Mouse (Mus musculus) intestine, embryonic 14.5 days (tissue): ENCODE data around the gene Ldlrad3. TPM values are rescaled to one million over a fixed set of nuclear protein-coding genes. Genes with fewer than 3 reads are reported as not detected.

ENCODE experiments used
- ATAC-seq: fragments of 200-750 bp; cut with Nextera tagmentation; replicated peaks from 2 replicates; pipeline ENCODE4 v1.8.0; 2017; ENCODE audit warnings: low read depth, moderate number of reproducible peaks, moderate TSS enrichment, moderate library complexity; ENCODE audit not compliant: low FRiP score, low TSS enrichment
- DNase-seq: peaks from one replicate; pipeline ENCODE4 v3.0.0-alpha.2; 2018; ENCODE audit warnings: low spot score
- H3K27ac ChIP-seq: fragments of 300-500 bp; sonication (generic); 2 replicates; pipeline ENCODE4 v1.5.1; 2014; ENCODE audit warnings: low read depth, mild to moderate bottlenecking, control low read depth
- H3K27me3 ChIP-seq: fragments of 300-500 bp; sonication (generic); replicated peaks from 2 replicates; pipeline ENCODE4 v1.6.1; 2014; ENCODE audit warnings: low read length, control low read depth; ENCODE audit not compliant: control insufficient read depth, insufficient read depth
- H3K36me3 ChIP-seq: fragments of 300-500 bp; sonication (generic); 2 replicates; pipeline ENCODE4 v1.6.1; 2014; ENCODE audit warnings: low read length, control low read depth; ENCODE audit not compliant: control insufficient read depth, insufficient read depth
- H3K4me1 ChIP-seq: fragments of 300-500 bp; sonication (generic); replicated peaks from 2 replicates; pipeline ENCODE4 v1.6.1; 2014; ENCODE audit warnings: low read length, control low read depth, mixed read lengths; ENCODE audit not compliant: control insufficient read depth, insufficient read depth
- H3K4me2 ChIP-seq: fragments of 300-500 bp; sonication (generic); 2 replicates; pipeline ENCODE4 v1.6.1; 2014; ENCODE audit warnings: low read length
- H3K4me3 ChIP-seq: fragments of 300-500 bp; sonication (generic); 2 replicates; pipeline ENCODE4 v1.5.1; 2014; ENCODE audit warnings: low read depth, low read length, control low read depth, mixed read lengths
- H3K9ac ChIP-seq: fragments of 300-500 bp; sonication (generic); 2 replicates; pipeline ENCODE4 v1.6.1; 2014; ENCODE audit warnings: mild to moderate bottlenecking, low read length
- H3K9me3 ChIP-seq: fragments of 300-500 bp; sonication (generic); 2 replicates; pipeline ENCODE4 v1.6.1; 2016; ENCODE audit warnings: low read length, control low read depth; ENCODE audit not compliant: control insufficient read depth
- WGBS: fragments of 180-500 bp; shearing (Covaris S2); extraction: QIAGEN DNeasy Blood & Tissue Kit; methylation state at CpG from one replicate; pipeline ENCODE4 v1.1.7; 2014; 5-methylcytosine and 5-hydroxymethylcytosine counted together
- polyA plus RNA-seq: library from polyadenylated mRNA; unstranded; fragments of >200 nt; fragmentation: Nextera tagmentation; extraction: Ambion mirVana; gene quantifications from 2 replicates; pipeline ENCODE4 v1.2.1, GENCODE M21; 2014

Ldlrad3 gene
- polyA plus RNA-seq, 1 experiment from 2014 or later = 31.0 TPM

DNA sequence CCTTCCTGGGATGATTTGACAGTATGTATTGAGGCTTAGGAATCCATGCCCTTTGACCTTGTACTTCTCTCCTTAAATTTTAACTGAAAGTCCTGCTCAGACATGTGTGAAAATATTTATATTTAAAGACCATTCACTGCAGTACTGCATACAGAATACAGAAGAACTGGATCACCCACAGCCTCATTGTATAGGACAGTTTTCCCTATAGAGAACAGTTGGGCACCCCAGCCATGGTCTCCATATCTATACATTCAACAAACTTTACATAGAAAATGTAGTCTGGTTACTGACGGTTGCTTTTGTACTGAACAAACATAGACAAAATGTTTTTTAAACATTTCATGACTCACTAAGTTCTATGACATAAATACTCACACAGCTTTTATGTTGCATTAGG, 30.6 kb upstream of the Ldlrad3 start:
- H3K27ac ChIP-seq = no peak overlapping the region
- DNase-seq (no peak), ATAC-seq (no peak)
- WGBS = 87% methylated on average over 1 of the region's 1 CpGs
- no peak overlapping the region for H3K4me2 ChIP-seq
- no peaks in the 10 kb centered on the region; the same call in 1 of the 2 replicates for H3K4me1 ChIP-seq
- H3K36me3 ChIP-seq = no peaks in the 10 kb centered on the region
- no peaks in the 10 kb centered on the region for H3K27me3 ChIP-seq
- no peak overlapping the region for H3K4me3 ChIP-seq
- H3K9me3 ChIP-seq = 0 out of 2 replicates have a peak, but pooled peaks cover 3% of the 10 kb centered on the region
- H3K9ac ChIP-seq = no peak overlapping the region

DNA sequence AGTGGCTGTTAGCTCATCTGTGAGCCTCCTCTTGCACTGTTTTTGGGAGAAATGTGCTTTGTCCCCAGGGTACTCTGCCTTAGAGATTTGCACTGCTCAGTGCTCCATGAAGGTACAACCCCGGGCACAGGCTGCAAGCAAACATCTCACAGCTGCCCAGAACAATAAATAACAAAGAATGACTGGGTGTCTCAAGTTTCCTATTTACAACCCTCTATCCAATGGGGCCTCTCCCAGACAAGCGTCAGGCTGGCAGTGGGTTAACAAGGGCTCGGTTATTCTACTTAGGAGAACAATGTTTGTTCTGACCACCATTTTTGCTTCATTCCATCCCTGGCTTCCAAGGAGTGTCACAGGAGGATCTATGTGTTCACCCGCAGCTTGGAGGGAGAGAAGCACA, 25.9 kb upstream of the Ldlrad3 start:
- Histone ChIP-seq H3K4me1 (no peaks in the 10 kb centered on the region; the same call in 1 of the 2 replicates), H3K9me3 (no peaks in the 10 kb centered on the region), H3K36me3 (no peaks in the 10 kb centered on the region), H3K4me2 (no peak overlapping the region), H3K9ac (no peak overlapping the region), H3K4me3 (no peak overlapping the region), H3K27me3 (no peaks in the 10 kb centered on the region), H3K27ac (no peak overlapping the region)
- DNase-seq (no peak), ATAC-seq (no peak)
- 16% methylated on average over 4 of the region's 4 CpGs for WGBS

DNA sequence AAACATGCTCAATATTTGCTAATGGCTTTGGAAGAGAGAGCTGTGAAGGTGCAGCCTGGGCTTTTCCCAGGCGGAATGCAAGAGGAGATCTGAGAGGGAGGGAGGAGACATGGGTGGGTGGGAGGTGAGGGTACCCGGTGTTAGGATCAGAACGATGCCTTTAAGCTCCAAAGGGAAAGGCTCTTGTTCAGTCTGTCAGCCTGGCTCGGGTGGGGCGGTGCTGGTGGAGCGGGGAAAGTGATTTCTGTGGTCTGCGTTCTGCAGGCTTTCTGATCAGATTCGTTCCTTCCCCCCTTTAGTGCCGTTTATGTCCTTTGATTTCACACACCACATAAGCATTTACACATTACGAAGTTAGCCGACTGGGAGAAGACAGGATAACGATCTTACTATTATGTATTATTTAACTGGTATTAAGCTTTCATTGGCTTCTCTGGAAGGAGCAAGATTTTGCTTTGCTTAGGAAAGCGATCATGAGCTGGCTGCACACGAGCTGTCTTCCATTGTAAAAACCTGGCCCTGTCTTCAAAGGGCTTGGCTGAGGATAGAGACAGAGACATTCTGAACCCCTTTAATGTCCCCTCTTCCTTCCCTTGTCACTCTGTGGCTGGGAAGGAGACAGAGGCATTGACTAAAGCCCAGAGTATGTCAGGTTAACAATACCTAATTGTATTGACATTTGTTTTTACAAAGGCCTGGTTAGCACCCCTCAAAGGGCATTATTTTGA, 19.7 kb upstream of the Ldlrad3 start:
- H3K4me2 ChIP-seq = peak overlapping the region; percentile 2; the same call in 1 of the 2 replicates
- DNase-seq (no peak), ATAC-seq (no peak)

DNA sequence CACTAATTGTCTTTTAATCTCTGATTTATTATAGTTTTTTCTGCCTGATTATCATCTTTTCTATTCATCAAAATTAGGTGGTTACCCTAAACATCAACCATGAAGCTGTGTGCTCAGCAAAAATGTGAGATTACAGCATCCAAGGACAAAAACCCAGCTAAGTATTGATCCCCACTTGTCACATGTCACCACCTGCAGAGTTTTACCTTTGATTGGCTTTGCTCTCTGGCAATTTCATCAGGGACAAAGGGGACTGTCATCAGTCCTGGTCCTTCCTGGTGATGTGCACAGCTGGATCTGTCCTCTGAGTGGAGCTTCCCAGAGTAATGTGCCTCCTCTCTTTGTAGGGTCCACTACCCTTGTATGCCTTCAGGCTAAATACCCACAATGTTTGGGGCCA, 17.3 kb upstream of the Ldlrad3 start:
- H3K9ac ChIP-seq = no peak overlapping the region
- no peaks in the 10 kb centered on the region for H3K9me3 ChIP-seq
- H3K36me3 ChIP-seq = no peaks in the 10 kb centered on the region
- H3K4me1 ChIP-seq = no peaks in the 10 kb centered on the region; the same call in 1 of the 2 replicates
- no peak overlapping the region for H3K27ac ChIP-seq
- no peak for DNase-seq
- ATAC-seq = no peak
- 0 out of 2 replicates have a peak, but pooled peaks cover 2% of the 10 kb centered on the region for H3K27me3 ChIP-seq
- H3K4me3 ChIP-seq = no peak overlapping the region
- H3K4me2 ChIP-seq = no peak overlapping the region

More for the DNA sequence above, 19.7 kb upstream of the Ldlrad3 start:
- Histone ChIP-seq H3K9ac (no peak overlapping the region), H3K9me3 (no peaks in the 10 kb centered on the region), H3K27ac (no peak overlapping the region), H3K4me1 (no peaks in the 10 kb centered on the region; the same call in 1 of the 2 replicates), H3K4me3 (no peak overlapping the region), H3K27me3 (0 out of 2 replicates have a peak, but pooled peaks cover 2% of the 10 kb centered on the region), H3K36me3 (no peaks in the 10 kb centered on the region)
- WGBS = 10% methylated on average over 14 of the region's 14 CpGs

DNA sequence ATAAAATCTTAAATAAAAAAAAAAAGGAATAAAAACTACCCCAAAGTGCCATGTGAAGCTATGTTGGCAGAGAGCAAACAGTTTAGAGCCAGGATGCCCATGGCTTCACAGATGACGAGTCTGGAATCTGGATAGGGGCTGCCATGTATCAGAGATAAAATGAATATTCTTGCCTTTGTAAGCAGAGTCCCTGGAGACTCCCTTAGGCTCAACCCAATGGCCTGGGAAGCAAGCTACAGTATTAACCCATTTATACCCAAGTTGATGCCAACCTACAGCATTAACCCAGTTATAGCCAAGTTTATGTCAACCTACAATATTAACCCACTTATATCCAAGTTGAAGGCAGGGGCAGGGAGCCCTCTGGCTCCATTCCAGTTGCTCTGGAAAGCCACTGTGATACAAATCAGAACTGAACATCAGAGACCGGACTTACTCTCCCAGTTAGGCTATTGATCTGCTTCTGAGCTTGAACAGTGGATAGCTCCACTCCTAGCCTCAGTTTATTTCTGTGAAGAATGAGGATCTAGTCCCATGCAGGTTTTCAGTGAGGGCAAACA, 16.1 kb upstream of the Ldlrad3 start:
- no peak overlapping the region for H3K27ac ChIP-seq
- no peaks in the 10 kb centered on the region for H3K36me3 ChIP-seq
- no peak for DNase-seq
- H3K4me3 ChIP-seq = no peak overlapping the region
- no peak overlapping the region for H3K9ac ChIP-seq
- H3K4me2 ChIP-seq = no peak overlapping the region
- H3K4me1 ChIP-seq = no peaks in the 10 kb centered on the region; the same call in 1 of the 2 replicates
- H3K9me3 ChIP-seq = no peaks in the 10 kb centered on the region
- 70% methylated on average over 2 of the region's 2 CpGs for WGBS
- 0 out of 2 replicates have a peak, but pooled peaks cover 2% of the 10 kb centered on the region for H3K27me3 ChIP-seq
- ATAC-seq = no peak

DNA sequence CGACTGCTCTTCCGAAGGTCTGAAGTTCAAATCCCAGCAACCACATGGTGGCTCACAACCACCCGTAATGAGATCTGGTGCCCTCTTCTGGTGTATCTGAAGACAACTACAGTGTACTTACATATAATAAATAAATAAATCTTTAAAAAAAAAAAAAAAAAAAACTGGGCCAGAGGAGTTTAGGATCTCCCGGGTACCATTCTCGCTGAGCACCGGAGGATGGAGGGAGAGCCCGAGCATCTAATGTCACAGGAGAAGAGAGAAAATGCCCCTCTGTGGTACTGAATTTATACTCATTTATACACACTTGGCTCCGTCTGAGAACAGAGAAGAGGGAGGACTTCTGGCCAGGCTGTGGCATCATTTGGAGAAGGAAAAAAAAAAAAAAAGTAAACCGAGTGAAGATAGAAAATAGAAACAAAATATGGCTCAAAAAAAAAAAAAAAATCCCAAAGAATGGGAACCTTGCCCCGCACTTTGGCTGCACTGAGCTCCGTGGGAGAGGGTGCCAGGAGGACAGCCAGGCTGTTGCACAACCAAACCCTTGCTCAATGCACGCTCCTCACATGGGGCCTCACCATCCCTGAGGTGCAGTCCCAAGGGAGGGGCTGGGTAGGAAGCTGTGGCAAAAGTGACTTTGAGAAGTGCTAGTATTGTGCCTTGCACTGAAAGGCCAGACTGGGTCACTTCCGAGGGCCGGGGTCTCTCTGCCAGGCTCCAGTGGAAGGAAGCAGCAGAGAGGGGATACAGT, 15.2 kb upstream of the Ldlrad3 start:
- Histone ChIP-seq H3K4me3 (no peak overlapping the region), H3K27me3 (no peaks in the 10 kb centered on the region), H3K4me2 (no peak overlapping the region), H3K27ac (no peak overlapping the region), H3K9ac (no peak overlapping the region), H3K4me1 (no peaks in the 10 kb centered on the region), H3K36me3 (no peaks in the 10 kb centered on the region), H3K9me3 (no peaks in the 10 kb centered on the region)
- WGBS = 84% methylated on average over 11 of the region's 14 CpGs
- ATAC-seq = no peak
- no peak for DNase-seq

DNA sequence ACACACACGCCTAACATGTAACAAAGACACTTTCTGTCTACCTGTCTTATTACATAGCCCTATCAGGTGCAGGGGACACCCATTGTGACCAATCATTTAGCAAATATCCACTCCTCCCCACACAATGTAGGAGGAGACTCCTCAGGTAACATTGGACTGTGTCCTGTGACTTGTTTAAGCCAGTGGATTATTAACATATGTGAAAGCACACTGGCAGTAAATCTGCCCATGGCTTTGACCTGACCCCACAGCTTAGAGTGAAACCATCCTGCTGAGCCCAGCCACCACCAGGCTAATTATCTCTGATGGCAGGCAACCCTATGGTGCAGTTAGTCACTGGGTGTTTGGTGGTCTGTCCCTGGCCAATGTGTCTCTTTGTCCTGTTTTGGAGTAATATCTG, 11.1 kb upstream of the Ldlrad3 start:
- no peak for DNase-seq
- Histone ChIP-seq H3K9ac (no peak overlapping the region), H3K4me1 (no peaks in the 10 kb centered on the region), H3K27me3 (no peaks in the 10 kb centered on the region), H3K27ac (no peak overlapping the region), H3K9me3 (no peaks in the 10 kb centered on the region), H3K4me2 (no peak overlapping the region), H3K4me3 (no peak overlapping the region), H3K36me3 (no peaks in the 10 kb centered on the region)
- 0 out of 2 replicates have a peak, but pooled peaks have one; percentile 47 for ATAC-seq
- WGBS = 80% methylated on average over 1 of the region's 1 CpGs

DNA sequence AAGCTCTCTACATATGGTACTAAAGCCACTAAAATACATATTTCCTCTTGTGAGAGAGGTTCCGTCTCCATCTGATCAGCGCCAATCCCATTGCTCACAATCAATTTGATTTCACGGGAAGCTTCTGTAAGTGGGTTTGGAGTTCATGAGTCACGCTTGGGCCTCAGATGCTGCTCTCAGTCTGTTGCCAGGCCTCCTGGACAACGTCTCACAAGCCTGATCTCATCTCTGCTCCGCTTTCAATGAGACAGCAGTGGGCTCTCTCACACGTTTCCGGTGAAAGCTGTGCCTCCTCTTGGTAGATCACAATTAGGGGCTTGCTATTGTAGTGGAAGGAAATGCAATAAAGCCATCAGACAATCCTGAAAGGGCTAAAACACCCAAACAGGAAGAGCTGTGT, 10.5 kb upstream of the Ldlrad3 start:
- no peak for DNase-seq
- H3K4me1 ChIP-seq = no peaks in the 10 kb centered on the region
- no peaks in the 10 kb centered on the region for H3K36me3 ChIP-seq
- ATAC-seq = no peak
- no peak overlapping the region for H3K4me3 ChIP-seq
- no peaks in the 10 kb centered on the region for H3K27me3 ChIP-seq
- H3K9ac ChIP-seq = no peak overlapping the region
- H3K9me3 ChIP-seq = no peaks in the 10 kb centered on the region
- no peak overlapping the region for H3K4me2 ChIP-seq
- no peak overlapping the region for H3K27ac ChIP-seq
- 42% methylated on average over 8 of the region's 8 CpGs for WGBS
